Mouse (Mus musculus): ENCODE data around the gene Slc25a44.

GRCm38 (mm10) chr3:88361096-88361495 is 63.8 kb downstream of the Slc25a44 start:
- TF ChIP-seq CTCF (IDR thresholded peaks at IDR 0.05; ENCODE audit: extremely low read depth, insufficient read length, insufficient replicate concordance, low read depth, low read length) (no peak), POLR2A (IDR thresholded peaks at IDR 0.05; ENCODE audit: low read depth, low read length) (no peak)

All from small intestine, adult 2 months (tissue).